14 mouse cellular contexts compared by ENCODE assay signal in the genomic region with DNA sequence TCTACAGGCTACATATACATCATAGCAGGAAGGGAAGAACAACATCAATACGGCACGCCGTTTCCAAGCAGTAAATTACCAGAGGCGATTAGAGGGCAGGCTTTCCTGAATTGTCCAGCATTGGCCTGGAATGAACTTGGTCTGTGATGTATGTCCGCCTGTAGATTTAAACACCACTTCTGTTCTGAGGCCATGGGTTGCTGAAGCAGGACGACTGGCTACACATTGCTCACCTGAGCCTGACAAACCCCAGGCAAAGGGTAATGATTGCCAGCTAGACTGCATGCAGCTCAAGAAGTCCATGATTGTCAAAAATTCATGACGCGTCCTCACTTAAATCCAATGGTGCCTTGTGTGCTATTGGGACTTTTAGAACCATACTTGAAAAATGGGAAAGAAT.
DNase-seq lines count a peak whose midpoint lies in the region; ATAC-seq and TF ChIP-seq lines count a peak whose summit lies in the region.
"Had no signal": no experiment of that assay in that cellular context is flagged by ENCODE, and none has a peak within 500 bp of the region (broad histone marks: within the 10 kb centered on the region; RNA-seq: fewer than 3 reads in every experiment).

No protein-coding gene starts in this region.

- no peak overlapping the region for H3K4me2 ChIP-seq in intestine, embryonic 14.5 days (ENCODE audit: low read length)
- H3K4me2 ChIP-seq in intestine, postnatal 0 days (replicated peaks; ENCODE audit: low read depth), result no peak overlapping the region
- H3K4me2 ChIP-seq in neural tube, embryonic 15.5 days, result no peak overlapping the region
- H3K4me2 ChIP-seq: forebrain, embryonic 12.5 days; hindbrain, embryonic 14.5 days; limb, embryonic 12.5 days had no signal

- H3K9me3 ChIP-seq in intestine, embryonic 14.5 days (ENCODE audit: control insufficient read depth, low read length), result no peaks in the 10 kb centered on the region
- no peaks in the 10 kb centered on the region for H3K9me3 ChIP-seq in intestine, postnatal 0 days (ENCODE audit: control insufficient read depth)
- no peaks in the 10 kb centered on the region for H3K9me3 ChIP-seq in neural tube, embryonic 15.5 days (replicated peaks)
- H3K9me3 ChIP-seq: forebrain, embryonic 12.5 days; limb, embryonic 12.5 days had no signal

- no peak overlapping the region for H3K9ac ChIP-seq in intestine, embryonic 14.5 days (ENCODE audit: low read length)
- no peak overlapping the region for H3K9ac ChIP-seq in intestine, postnatal 0 days (ENCODE audit: low read depth, low read length)
- H3K9ac ChIP-seq in neural tube, embryonic 15.5 days (replicated peaks), result no peak overlapping the region
- H3K9ac ChIP-seq: forebrain, embryonic 12.5 days; hindbrain, embryonic 14.5 days; limb, embryonic 12.5 days; liver, embryonic 14.5 days had no signal

- H3K4me3 ChIP-seq in intestine, embryonic 14.5 days (ENCODE audit: low read depth, low read length), result no peak overlapping the region
- H3K4me3 ChIP-seq in intestine, postnatal 0 days (ENCODE audit: low read depth, low read length), result no peak overlapping the region
- H3K4me3 ChIP-seq in neural tube, embryonic 15.5 days (replicated peaks), result no peak overlapping the region
- H3K4me3 ChIP-seq: forebrain, embryonic 12.5 days; left cerebral cortex, adult 2 months; limb, embryonic 12.5 days had no signal

- no peak for TF ChIP-seq CTCF in intestine, postnatal 0 days (IDR thresholded peaks at IDR 0.05; ENCODE audit: low read depth)

- H3K36me3 ChIP-seq in intestine, embryonic 14.5 days (ENCODE audit: control insufficient read depth, insufficient read depth, low read length), result no peaks in the 10 kb centered on the region
- H3K36me3 ChIP-seq in intestine, postnatal 0 days (ENCODE audit: control insufficient read depth, insufficient read depth), result no peaks in the 10 kb centered on the region
- H3K36me3 ChIP-seq in neural tube, embryonic 15.5 days, result no peaks in the 10 kb centered on the region
- H3K36me3 ChIP-seq: forebrain, embryonic 12.5 days; G1E; limb, embryonic 12.5 days had no signal

- WGBS in intestine, embryonic 14.5 days, result 45% methylated on average over 8 of the region's 8 CpGs
- 71% methylated on average over 8 of the region's 8 CpGs for WGBS in intestine, postnatal 0 days
- WGBS in neural tube, embryonic 15.5 days, result 35% methylated on average over 8 of the region's 8 CpGs

- no peak for DNase-seq in intestine, embryonic 14.5 days (ENCODE audit: low spot score)
- DNase-seq in embryo, embryonic 9.5 days (ENCODE audit: extremely low spot score), result peak; percentile 8
- DNase-seq in kidney, postnatal 10 days, result peak; percentile 22
- no peak for DNase-seq in urinary bladder, postnatal 14 days (ENCODE audit: low spot score)
- no peak for DNase-seq in left cerebral cortex, adult 11 months (ENCODE audit: low spot score)
- DNase-seq in cerebellum, adult 18-20 months, result no peak

- no peaks in the 10 kb centered on the region for H3K4me1 ChIP-seq in intestine, embryonic 14.5 days (replicated peaks; ENCODE audit: control insufficient read depth, insufficient read depth, low read length)
- no peaks in the 10 kb centered on the region; the same call in 1 of the 2 replicates for H3K4me1 ChIP-seq in intestine, postnatal 0 days (replicated peaks; ENCODE audit: control insufficient read depth, insufficient read depth, low read length)
- H3K4me1 ChIP-seq in neural tube, embryonic 15.5 days, result 0 out of 2 replicates have a peak, but pooled peaks cover 4% of the 10 kb centered on the region
- H3K4me1 ChIP-seq: forebrain, embryonic 12.5 days; limb, embryonic 12.5 days had no signal

- H3K27me3 ChIP-seq in intestine, embryonic 14.5 days (replicated peaks; ENCODE audit: control insufficient read depth, insufficient read depth, low read length), result no peaks in the 10 kb centered on the region
- no peaks in the 10 kb centered on the region for H3K27me3 ChIP-seq in intestine, postnatal 0 days (replicated peaks; ENCODE audit: control insufficient read depth, insufficient read depth, low read length)
- no peaks in the 10 kb centered on the region for H3K27me3 ChIP-seq in neural tube, embryonic 15.5 days (replicated peaks)
- H3K27me3 ChIP-seq: forebrain, embryonic 12.5 days; limb, embryonic 12.5 days had no signal

- no peak overlapping the region for H3K27ac ChIP-seq in intestine, embryonic 14.5 days (ENCODE audit: low read depth)
- H3K27ac ChIP-seq in intestine, postnatal 0 days (ENCODE audit: low read depth, low read length), result no peak overlapping the region
- H3K27ac ChIP-seq in neural tube, embryonic 15.5 days (replicated peaks), result 0 out of 2 replicates have a peak overlapping the region, but pooled peaks have one; percentile 18
- H3K27ac ChIP-seq: forebrain, embryonic 12.5 days; hindbrain, embryonic 14.5 days; left cerebral cortex, adult 2 months; limb, embryonic 12.5 days; liver, embryonic 14.5 days had no signal

- ATAC-seq in intestine, embryonic 14.5 days (replicated peaks; ENCODE audit: low FRiP score, low TSS enrichment, low read depth), result peak; percentile 19; the same call in 1 of the 2 replicates
- no peak for ATAC-seq in intestine, postnatal 0 days
- no peak for ATAC-seq in neural tube, embryonic 15.5 days (ENCODE audit: low FRiP score)

Comparison
In these comparisons a context has a peak if more than half of its experiments do, and no peak if none do; other contexts are left out.
1. DNase-seq: peak in embryo, embryonic 9.5 days (single experiment) and kidney, postnatal 10 days (single experiment); none in intestine, embryonic 14.5 days (single experiment), urinary bladder, postnatal 14 days (single experiment), left cerebral cortex, adult 11 months (single experiment) and cerebellum, adult 18-20 months (0 of 2).